In genomic region chr5:115181248-115181940, GRCm38 (mm10) we compare ENCODE assay signal across 8 mouse cellular contexts. TPM values are rescaled to one million over a fixed set of nuclear protein-coding genes. Genes with fewer than 3 reads are reported as not detected.
DNase-seq lines count a peak whose midpoint lies in the region; TF ChIP-seq lines count a peak whose summit lies in the region.

No protein-coding gene starts in this region.

- H3K36me3 ChIP-seq in E14TG2a.4 (ENCODE audit: insufficient read depth, low read length) = peaks cover 17% of the 10 kb centered on the region; the same call in 1 of the 2 replicates

- H3K4me3 ChIP-seq in E14TG2a.4 (replicated peaks; ENCODE audit: low read length) = peak overlapping the region; percentile 70

- H3K4me1 ChIP-seq in E14TG2a.4 (replicated peaks; ENCODE audit: low read depth, low read length) = peaks cover 97% of the 10 kb centered on the region

- no peaks in the 10 kb centered on the region for H3K9me3 ChIP-seq in E14TG2a.4 (ENCODE audit: low read length)

- peak; percentile 55 for DNase-seq in CD4-positive helper T cell, adult 2 months (ENCODE audit: low read depth, low spot score)
- DNase-seq in cerebellum, postnatal 25 days = peak; percentile 75 to 85
- peak; percentile 71 to 80 for DNase-seq in kidney, postnatal 4 days
- DNase-seq in right cerebral cortex, postnatal 25 days = no peak
- no peak for DNase-seq in layer of hippocampus, adult 18-20 months (ENCODE audit: low spot score in 2 of 2)
- no peak for DNase-seq in spleen, postnatal 14 days (ENCODE audit: low spot score in 2 of 2)
- no peak for DNase-seq in urinary bladder, postnatal 4 days (ENCODE audit: low spot score in 2 of 2)

- TF ChIP-seq CTCF in E14TG2a.4 (conservative IDR thresholded peaks at IDR 0.05; ENCODE audit: low read length) = no peak

- H3K27me3 ChIP-seq in E14TG2a.4 (ENCODE audit: insufficient read depth, low read length) = no peaks in the 10 kb centered on the region

RNA-seq across cellular contexts. Expression of gene Cabp1, which starts 12.8 kb away (rescaled TPM):
- 100 to 1,000 TPM; 122 to 123 TPM for total RNA-seq in layer of hippocampus, adult 18-20 months (2021)

RNA-seq across cellular contexts. Expression of gene Mlec, which starts 23.4 kb away (rescaled TPM):
- 10 to 100 TPM; 92.5 to 95.1 TPM for total RNA-seq in layer of hippocampus, adult 18-20 months (2021)

RNA-seq across cellular contexts. Expression of gene Unc119b, which starts 46.6 kb away (rescaled TPM):
- total RNA-seq in layer of hippocampus, adult 18-20 months (2021) = 10 to 100 TPM; 28.1 to 30.2 TPM

RNA-seq across cellular contexts. Expression of gene Pop5, which starts 54.2 kb away (rescaled TPM):
- 100 to 1,000 TPM; 105 to 112 TPM for total RNA-seq in layer of hippocampus, adult 18-20 months (2021)

Comparison
In these comparisons a context has a peak if more than half of its experiments do, and no peak if none do; other contexts are left out.
1. DNase-seq: peak in CD4-positive helper T cell, adult 2 months (single experiment), cerebellum, postnatal 25 days (2 of 2) and kidney, postnatal 4 days (2 of 2); none in right cerebral cortex, postnatal 25 days (single experiment), layer of hippocampus, adult 18-20 months (0 of 2), spleen, postnatal 14 days (0 of 2) and urinary bladder, postnatal 4 days (0 of 2).